ENCODE assay signal across 15 mouse cellular contexts in the genomic region with DNA sequence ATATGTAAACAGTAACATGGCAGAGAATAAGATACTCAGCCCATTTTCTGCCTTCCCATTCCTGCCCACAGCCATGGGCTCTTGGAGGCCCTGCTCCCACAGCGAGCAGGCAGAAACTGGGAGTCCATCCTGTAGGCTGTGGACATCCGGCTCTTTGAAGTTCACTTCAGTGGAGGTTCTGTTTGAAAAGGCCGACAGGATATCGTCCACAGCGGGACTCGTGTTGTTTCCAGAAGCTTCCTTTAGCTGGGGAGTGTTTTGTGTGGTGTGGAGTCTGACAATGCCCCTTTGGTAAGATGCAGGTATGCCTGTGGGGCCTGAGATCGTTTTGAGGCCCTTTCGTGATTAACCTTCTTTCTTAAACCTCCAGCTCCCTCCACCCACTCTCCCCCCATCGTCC. TPM values are rescaled to one million over a fixed set of nuclear protein-coding genes. Genes with fewer than 3 reads are reported as not detected.
DNase-seq lines count a peak whose midpoint lies in the region; ATAC-seq and TF ChIP-seq lines count a peak whose summit lies in the region.
"Had no signal": no experiment of that assay in that cellular context is flagged by ENCODE, and none has a peak within 500 bp of the region (broad histone marks: within the 10 kb centered on the region; RNA-seq: fewer than 3 reads in every experiment).

No protein-coding gene starts in this region.

- WGBS in hindbrain, embryonic 15.5 days: 58% methylated on average over 9 of the region's 9 CpGs
- WGBS in hindbrain, embryonic 10.5 days: 71% methylated on average over 9 of the region's 9 CpGs
- WGBS in lung, postnatal 0 days: 13% methylated on average over 9 of the region's 9 CpGs
- 20% methylated on average over 9 of the region's 9 CpGs for WGBS in lung, adult 2 months
- WGBS in forebrain, embryonic 14.5 days: 28% methylated on average over 9 of the region's 9 CpGs
- 53% methylated on average over 9 of the region's 9 CpGs for WGBS in liver, embryonic 11.5 days

- TF ChIP-seq CTCF in lung, postnatal 0 days (IDR thresholded peaks at IDR 0.05): no peak
- no peak for TF ChIP-seq CTCF in lung, adult 2 months (IDR thresholded peaks at IDR 0.05; ENCODE audit: insufficient read depth, low read length)

- no peak overlapping the region for H3K9ac ChIP-seq in hindbrain, embryonic 15.5 days
- no peak overlapping the region for H3K9ac ChIP-seq in lung, postnatal 0 days (replicated peaks; ENCODE audit: low read depth)
- H3K9ac ChIP-seq in forebrain, embryonic 14.5 days (ENCODE audit: low read length): no peak overlapping the region
- H3K9ac ChIP-seq in liver, embryonic 11.5 days (ENCODE audit: low read depth, low read length): no peak overlapping the region
- H3K9ac ChIP-seq: kidney, embryonic 15.5 days had no signal

- TF ChIP-seq EP300 in lung, postnatal 0 days (IDR thresholded peaks at IDR 0.05): no peak

- no peak for ATAC-seq in hindbrain, embryonic 15.5 days (ENCODE audit: low FRiP score, low read depth)
- peak; percentile 32; the same call in 1 of the 2 replicates for ATAC-seq in lung, postnatal 0 days
- peak; percentile 37; the same call in 1 of the 2 replicates for ATAC-seq in forebrain, embryonic 14.5 days
- ATAC-seq in liver, embryonic 11.5 days (replicated peaks; ENCODE audit: low FRiP score): no peak

- no peaks in the 10 kb centered on the region for H3K36me3 ChIP-seq in hindbrain, embryonic 15.5 days
- no peaks in the 10 kb centered on the region for H3K36me3 ChIP-seq in hindbrain, embryonic 10.5 days
- no peaks in the 10 kb centered on the region for H3K36me3 ChIP-seq in lung, postnatal 0 days (ENCODE audit: insufficient read depth, low read length)
- H3K36me3 ChIP-seq in forebrain, embryonic 14.5 days (ENCODE audit: control insufficient read depth, insufficient read depth, low read length): no peaks in the 10 kb centered on the region
- no peaks in the 10 kb centered on the region for H3K36me3 ChIP-seq in liver, embryonic 11.5 days (ENCODE audit: control insufficient read depth, insufficient read depth, low read length)
- H3K36me3 ChIP-seq: kidney, embryonic 15.5 days had no signal

- peaks cover 15% of the 10 kb centered on the region; the same call in 1 of the 2 replicates for H3K4me1 ChIP-seq in hindbrain, embryonic 15.5 days (replicated peaks)
- H3K4me1 ChIP-seq in hindbrain, embryonic 10.5 days (replicated peaks): no peaks in the 10 kb centered on the region; the same call in 1 of the 2 replicates
- 0 out of 2 replicates have a peak, but pooled peaks cover 3% of the 10 kb centered on the region for H3K4me1 ChIP-seq in lung, postnatal 0 days (ENCODE audit: insufficient read depth, low read depth, low read length)
- no peaks in the 10 kb centered on the region for H3K4me1 ChIP-seq in lung, adult 2 months (ENCODE audit: control insufficient read depth, insufficient read depth, low read length)
- H3K4me1 ChIP-seq in forebrain, embryonic 14.5 days (ENCODE audit: control insufficient read depth, insufficient read depth, low read length): peaks cover 15% of the 10 kb centered on the region
- H3K4me1 ChIP-seq in liver, embryonic 11.5 days (replicated peaks; ENCODE audit: control insufficient read depth, insufficient read depth, low read length): no peaks in the 10 kb centered on the region

- H3K27me3 ChIP-seq in hindbrain, embryonic 15.5 days: no peaks in the 10 kb centered on the region
- no peaks in the 10 kb centered on the region for H3K27me3 ChIP-seq in hindbrain, embryonic 10.5 days (ENCODE audit: insufficient read depth, poor library complexity, severe bottlenecking)
- no peaks in the 10 kb centered on the region for H3K27me3 ChIP-seq in lung, postnatal 0 days (replicated peaks; ENCODE audit: insufficient read depth, low read length)
- no peaks in the 10 kb centered on the region for H3K27me3 ChIP-seq in forebrain, embryonic 14.5 days (replicated peaks; ENCODE audit: control insufficient read depth, insufficient read depth, low read length)
- no peaks in the 10 kb centered on the region for H3K27me3 ChIP-seq in liver, embryonic 11.5 days (replicated peaks; ENCODE audit: control insufficient read depth, insufficient read depth, low read length)
- H3K27me3 ChIP-seq: kidney, embryonic 15.5 days; megakaryocyte, embryonic 14.5 days had no signal

- TF ChIP-seq POLR2A in lung, adult 2 months (IDR thresholded peaks at IDR 0.05; ENCODE audit: borderline replicate concordance, extremely low read depth, low read depth, low read length): no peak

- no peak overlapping the region for H3K4me2 ChIP-seq in hindbrain, embryonic 15.5 days
- 0 out of 2 replicates have a peak overlapping the region, but pooled peaks have one; percentile 23 for H3K4me2 ChIP-seq in lung, postnatal 0 days (replicated peaks; ENCODE audit: low read depth, low read length)
- no peak overlapping the region for H3K4me2 ChIP-seq in forebrain, embryonic 14.5 days (ENCODE audit: low read length)
- H3K4me2 ChIP-seq in liver, embryonic 11.5 days: no peak overlapping the region
- H3K4me2 ChIP-seq: kidney, embryonic 15.5 days had no signal

- peak overlapping the region; percentile 51 for H3K27ac ChIP-seq in hindbrain, embryonic 15.5 days (replicated peaks)
- H3K27ac ChIP-seq in hindbrain, embryonic 10.5 days: no peak overlapping the region
- 0 out of 2 replicates have a peak overlapping the region, but pooled peaks have one; percentile 12 for H3K27ac ChIP-seq in lung, postnatal 0 days (ENCODE audit: low read length)
- peak overlapping the region; percentile 1; the same call in 1 of the 2 replicates for H3K27ac ChIP-seq in forebrain, embryonic 14.5 days (ENCODE audit: low read depth, low read length)
- no peak overlapping the region for H3K27ac ChIP-seq in liver, embryonic 11.5 days (ENCODE audit: low read depth, low read length)
- H3K27ac ChIP-seq: kidney, embryonic 15.5 days had no signal

- no peak for DNase-seq in hindbrain, embryonic 10.5 days (ENCODE audit: low spot score)
- DNase-seq in lung, postnatal 0 days (ENCODE audit: low spot score): peak; percentile 18
- no peak for DNase-seq in lung, adult 2 months
- peak; percentile 20 for DNase-seq in forebrain, embryonic 14.5 days (ENCODE audit: low spot score)
- no peak for DNase-seq in right cerebral cortex, adult 2 months (ENCODE audit: low spot score in 2 of 2)
- no peak for DNase-seq in liver, embryonic 11.5 days (ENCODE audit: low spot score)
- no peak for DNase-seq in right cerebral cortex, postnatal 25 days
- DNase-seq: heart, adult 11 months; layer of hippocampus, postnatal 36 days; liver; thymus, adult 18-20 months had no signal

- no peak overlapping the region for H3K4me3 ChIP-seq in hindbrain, embryonic 15.5 days
- no peak overlapping the region for H3K4me3 ChIP-seq in hindbrain, embryonic 10.5 days
- no peak overlapping the region for H3K4me3 ChIP-seq in lung, postnatal 0 days (ENCODE audit: low read depth, low read length)
- H3K4me3 ChIP-seq in lung, adult 2 months (replicated peaks; ENCODE audit: extremely low read depth, low read depth, low read length): no peak overlapping the region
- H3K4me3 ChIP-seq in forebrain, embryonic 14.5 days (ENCODE audit: low read depth, low read length): no peak overlapping the region
- H3K4me3 ChIP-seq in liver, embryonic 11.5 days (ENCODE audit: low read depth, low read length): no peak overlapping the region
- H3K4me3 ChIP-seq: kidney, embryonic 15.5 days; megakaryocyte, embryonic 14.5 days had no signal

- no peaks in the 10 kb centered on the region for H3K9me3 ChIP-seq in hindbrain, embryonic 15.5 days
- no peaks in the 10 kb centered on the region for H3K9me3 ChIP-seq in hindbrain, embryonic 10.5 days
- no peaks in the 10 kb centered on the region for H3K9me3 ChIP-seq in lung, postnatal 0 days (ENCODE audit: low read length)
- no peaks in the 10 kb centered on the region for H3K9me3 ChIP-seq in forebrain, embryonic 14.5 days (replicated peaks; ENCODE audit: control insufficient read depth, low read length)
- H3K9me3 ChIP-seq in liver, embryonic 11.5 days (ENCODE audit: control insufficient read depth, low read length): no peaks in the 10 kb centered on the region
- H3K9me3 ChIP-seq: kidney, embryonic 15.5 days had no signal

RNA-seq across cellular contexts. Expression of a gene that starts 23.2 kb away (rescaled TPM):
- 16.7 and 18.0 TPM in 2 replicates for polyA plus RNA-seq in hindbrain, embryonic 15.5 days (2015; fragmentation: Nextera tagmentation; extraction: Ambion mirVana)
- polyA plus RNA-seq in hindbrain, embryonic 10.5 days (2016; fragmentation: Nextera tagmentation; extraction: Ambion mirVana): 3.4 and 3.7 TPM in 2 replicates
- polyA plus RNA-seq in lung, postnatal 0 days (2015; fragmentation: Nextera tagmentation; extraction: Ambion mirVana): 1.2 TPM in 2 replicates
- polyA plus RNA-seq in lung, adult 2 months (2012; rRNA removed): 0.19 and 0.65 TPM in 2 replicates
- polyA plus RNA-seq in forebrain, embryonic 14.5 days (2014; fragmentation: Nextera tagmentation; extraction: Ambion mirVana): 7.6 and 9.5 TPM in 2 replicates
- polyA plus RNA-seq in liver, embryonic 11.5 days (2014; fragmentation: Nextera tagmentation; extraction: Ambion mirVana): 0.92 and 1.4 TPM in 2 replicates

RNA-seq across cellular contexts. Expression of a gene that starts 55.5 kb away (rescaled TPM):
- polyA plus RNA-seq in hindbrain, embryonic 15.5 days (2015; fragmentation: Nextera tagmentation; extraction: Ambion mirVana): 0.14 and 0.20 TPM in 2 replicates
- not detected in 2 replicates for polyA plus RNA-seq in hindbrain, embryonic 10.5 days (2016; fragmentation: Nextera tagmentation; extraction: Ambion mirVana)
- polyA plus RNA-seq in lung, postnatal 0 days (2015; fragmentation: Nextera tagmentation; extraction: Ambion mirVana): 8.6 and 11.0 TPM in 2 replicates
- polyA plus RNA-seq in lung, adult 2 months (2012; rRNA removed): 32.8 and 84.0 TPM in 2 replicates
- polyA plus RNA-seq in forebrain, embryonic 14.5 days (2014; fragmentation: Nextera tagmentation; extraction: Ambion mirVana): 0.99 and 2.0 TPM in 2 replicates
- polyA plus RNA-seq in liver, embryonic 11.5 days (2014; fragmentation: Nextera tagmentation; extraction: Ambion mirVana): 0.40 and 0.45 TPM in 2 replicates
- polyA plus RNA-seq: C2C12 had no signal

Comparison
In these comparisons a context has a peak if more than half of its experiments do, and no peak if none do; other contexts are left out.
1. H3K27ac ChIP-seq: peak in hindbrain, embryonic 15.5 days (single experiment), lung, postnatal 0 days (single experiment) and forebrain, embryonic 14.5 days (single experiment); none in hindbrain, embryonic 10.5 days (single experiment) and liver, embryonic 11.5 days (single experiment).
2. DNase-seq: peak in lung, postnatal 0 days (single experiment) and forebrain, embryonic 14.5 days (single experiment); none in hindbrain, embryonic 10.5 days (single experiment), lung, adult 2 months (single experiment), right cerebral cortex, adult 2 months (0 of 2), liver, embryonic 11.5 days (single experiment) and right cerebral cortex, postnatal 25 days (single experiment).
3. ATAC-seq: peak in lung, postnatal 0 days (single experiment) and forebrain, embryonic 14.5 days (single experiment); none in hindbrain, embryonic 15.5 days (single experiment) and liver, embryonic 11.5 days (single experiment).